Mouse (Mus musculus): ENCODE data around the gene Tpk1. TPM values are rescaled to one million over a fixed set of nuclear protein-coding genes. Genes with fewer than 3 reads are reported as not detected.

Gene Tpk1
- total and polyA plus RNA-seq, 3 experiments, result 3.5 to 12.6 TPM; not detected in 1

DNA sequence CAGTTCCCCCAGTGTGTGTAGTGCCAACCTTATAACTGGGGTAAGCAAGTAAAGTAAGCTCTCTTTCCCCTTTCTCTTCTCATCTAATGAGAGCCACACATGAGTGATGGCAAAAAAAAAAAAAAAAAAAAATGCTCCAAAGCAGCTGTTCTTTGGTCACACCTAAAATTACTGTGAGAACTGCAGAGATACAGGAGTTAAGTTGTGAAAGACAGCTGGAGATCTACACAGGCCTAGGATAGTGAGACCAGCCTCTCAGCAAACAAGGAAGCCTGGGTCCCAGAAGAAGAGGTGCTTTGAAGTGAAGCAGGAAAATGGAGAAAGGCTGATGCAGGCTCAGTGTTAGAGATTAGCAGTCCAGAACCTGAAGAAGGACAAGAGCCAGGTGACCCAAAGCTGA, 353.5 kb downstream of the Tpk1 start:
- Histone ChIP-seq H3K9ac (ENCODE audit: control insufficient read depth, low read depth, low read length, poor library complexity, severe bottlenecking) (no peak overlapping the region), H3K4me3 (ENCODE audit: control insufficient read depth in 1 of 2, insufficient read depth in 1 of 2, low read depth in 2 of 2, low read length in 2 of 2) (no peak overlapping the region), H3K9me3 (replicated peaks; ENCODE audit: insufficient read depth, low read length) (no peaks in the 10 kb centered on the region), H3K27ac (ENCODE audit: control insufficient read depth, low read depth, low read length) (no peak overlapping the region), H3K79me2 (ENCODE audit: control insufficient read depth, insufficient read depth, low read length, poor library complexity) (no peaks in the 10 kb centered on the region), H3K27me3 (ENCODE audit: control insufficient read depth in 1 of 2, insufficient read depth in 2 of 2, low read length in 2 of 2) (no peaks in the 10 kb centered on the region; a peak in 1 of 4 replicates), H3K36me3 (ENCODE audit: control insufficient read depth in 1 of 2, insufficient read depth in 2 of 2, low read length in 2 of 2) (no peaks in the 10 kb centered on the region), H3K4me1 (ENCODE audit: control insufficient read depth in 1 of 2, insufficient read depth in 2 of 2, low read length in 2 of 2) (no peaks in the 10 kb centered on the region)
- DNase-seq (ENCODE audit: low read depth, low spot score), result no peak
- TF ChIP-seq UBTF (IDR thresholded peaks at IDR 0.05; ENCODE audit: borderline replicate concordance, insufficient read depth, low read depth, low read length) (no peak), USF1 (IDR thresholded peaks at IDR 0.05; ENCODE audit: low read depth, low read length) (no peak), RAD21 (IDR thresholded peaks at IDR 0.05; ENCODE audit: low read depth, low read length) (no peak), CTCF (IDR thresholded peaks at IDR 0.05 in 2 of 3, conservative IDR thresholded peaks at IDR 0.05 in 1 of 3; ENCODE audit: control insufficient read depth in 1 of 3, insufficient read depth in 1 of 3, low read depth in 2 of 3, low read length in 3 of 3, poor library complexity in 1 of 3, severe bottlenecking in 1 of 3) (no peak), ELF1 (IDR thresholded peaks at IDR 0.05; ENCODE audit: low read depth, low read length) (no peak), MEF2A (IDR thresholded peaks at IDR 0.05; ENCODE audit: extremely low read depth, insufficient replicate concordance, low read depth, low read length, poor library complexity, severe bottlenecking) (no peak), ETS1 (IDR thresholded peaks at IDR 0.05; ENCODE audit: low read depth, low read length) (no peak), GABPA (IDR thresholded peaks at IDR 0.05; ENCODE audit: low read depth, low read length) (no peak), ZMIZ1 (IDR thresholded peaks at IDR 0.05; ENCODE audit: low read depth, low read length) (no peak), TAL1 (IDR thresholded peaks at IDR 0.05; ENCODE audit: low read length) (no peak), MYC (IDR thresholded peaks at IDR 0.05; ENCODE audit: low read depth, low read length) (no peak), ZNF384 (IDR thresholded peaks at IDR 0.05; ENCODE audit: low read depth, low read length) (no peak), BHLHE40 (IDR thresholded peaks at IDR 0.05; ENCODE audit: borderline replicate concordance, low read depth, low read length) (no peak), TCF12 (IDR thresholded peaks at IDR 0.05; ENCODE audit: low read depth, low read length) (no peak), EP300 (IDR thresholded peaks at IDR 0.05; ENCODE audit: low read depth in 1 of 2, low read length in 2 of 2) (no peak), ZKSCAN1 (IDR thresholded peaks at IDR 0.05; ENCODE audit: low read depth, low read length) (no peak), JUND (IDR thresholded peaks at IDR 0.05; ENCODE audit: low read depth, low read length) (no peak), E2F4 (IDR thresholded peaks at IDR 0.05; ENCODE audit: borderline replicate concordance, low read depth, low read length) (no peak), MXI1 (IDR thresholded peaks at IDR 0.05; ENCODE audit: low read depth, low read length) (no peak)

DNA sequence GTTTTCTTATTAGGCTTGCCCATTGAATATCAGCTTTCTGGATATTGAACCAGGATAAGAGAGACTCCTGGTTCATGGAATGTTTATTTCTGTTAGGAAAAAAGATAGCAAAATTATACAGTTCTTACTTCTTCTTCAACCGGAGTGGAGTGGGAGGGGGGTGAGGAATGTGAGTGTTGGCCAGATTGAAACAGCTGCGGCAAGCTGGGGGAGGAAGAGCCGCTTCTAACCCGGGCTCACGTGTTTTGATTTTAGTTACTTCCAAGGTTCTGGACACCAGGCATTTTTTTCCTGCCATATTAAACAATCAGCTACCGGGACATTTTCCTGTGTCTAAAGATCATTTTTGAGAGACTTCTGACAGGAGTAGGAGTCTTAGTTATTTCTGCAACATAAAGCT, 356.0 kb downstream of the Tpk1 start:
- no peaks in the 10 kb centered on the region; a peak in 1 of 4 replicates for H3K27me3 ChIP-seq (ENCODE audit: control insufficient read depth in 1 of 2, insufficient read depth in 2 of 2, low read length in 2 of 2)
- no peak overlapping the region for H3K9ac ChIP-seq (ENCODE audit: control insufficient read depth, low read depth, low read length, poor library complexity, severe bottlenecking)
- H3K4me3 ChIP-seq (ENCODE audit: control insufficient read depth in 1 of 2, insufficient read depth in 1 of 2, low read depth in 2 of 2, low read length in 2 of 2), result no peak overlapping the region
- no peaks in the 10 kb centered on the region for H3K4me1 ChIP-seq (ENCODE audit: control insufficient read depth in 1 of 2, insufficient read depth in 2 of 2, low read length in 2 of 2)
- H3K9me3 ChIP-seq (replicated peaks; ENCODE audit: insufficient read depth, low read length), result no peaks in the 10 kb centered on the region
- H3K27ac ChIP-seq (ENCODE audit: control insufficient read depth, low read depth, low read length), result no peak overlapping the region
- no peaks in the 10 kb centered on the region for H3K36me3 ChIP-seq (ENCODE audit: control insufficient read depth in 1 of 2, insufficient read depth in 2 of 2, low read length in 2 of 2)
- no peak for TF ChIP-seq KAT2A (conservative IDR thresholded peaks at IDR 0.05; ENCODE audit: low read depth, low read length)
- no peak for TF ChIP-seq BHLHE40 (IDR thresholded peaks at IDR 0.05; ENCODE audit: borderline replicate concordance, low read depth, low read length)
- TF ChIP-seq POLR2AphosphoS2 (IDR thresholded peaks at IDR 0.05; ENCODE audit: low read length), result no peak
- no peak for TF ChIP-seq ELF1 (IDR thresholded peaks at IDR 0.05; ENCODE audit: low read depth, low read length)
- TF ChIP-seq ZMIZ1 (IDR thresholded peaks at IDR 0.05; ENCODE audit: low read depth, low read length), result no peak
- no peak for TF ChIP-seq RCOR1 (IDR thresholded peaks at IDR 0.05; ENCODE audit: low read depth, low read length)
- TF ChIP-seq RAD21 (IDR thresholded peaks at IDR 0.05; ENCODE audit: low read depth, low read length), result no peak
- no peak for TF ChIP-seq MAFK (IDR thresholded peaks at IDR 0.05; ENCODE audit: borderline replicate concordance, low read depth, low read length)
- no peak for TF ChIP-seq JUND (IDR thresholded peaks at IDR 0.05; ENCODE audit: low read depth, low read length)
- no peak for DNase-seq (ENCODE audit: low read depth, low spot score)
- H3K79me2 ChIP-seq (ENCODE audit: control insufficient read depth, insufficient read depth, low read length, poor library complexity), result no peaks in the 10 kb centered on the region
